Mouse (Mus musculus): ENCODE results near the gene 1700029H14Rik.

The 1700029H14Rik gene

GRCm38 (mm10) chr8:13519503-13519902 lies 42.8 kb downstream of the 1700029H14Rik start:
- POLR2A ChIA-PET: interaction anchor here in 1 of 4 experiments (1.7 kb wide), 1 partner anchor 30 kb away, joined by 3 read pairs; no protein-coding TSS in a partner anchor
- CTCF ChIA-PET: interaction anchor here in 1 of 4 experiments (0.6 kb wide), 1 partner anchor 41 kb away, joined by 3 read pairs; no protein-coding TSS in a partner anchor

GRCm38 (mm10) chr8:13517284-13517781 lies 44.9 kb downstream of the 1700029H14Rik start:
- ChIA-PET CTCF (interaction anchor here in 1 of 4 experiments (1.4 kb wide), 1 partner anchor 11 kb away, joined by 3 read pairs; no protein-coding TSS in a partner anchor), POLR2A (interaction anchor here in 2 of 4 experiments (1.3 to 1.7 kb wide), 2 partner anchors 10 to 31 kb away, joined by 3 to 8 read pairs; no protein-coding TSS in a partner anchor)

GRCm38 (mm10) chr8:13516728-13517127 lies 45.5 kb downstream of the 1700029H14Rik start:
- ChIA-PET CTCF (interaction anchor here in 1 of 4 experiments (0.7 to 1.4 kb wide), 2 partner anchors 12 to 1125 kb away, joined by 3 read pairs; no protein-coding TSS in a partner anchor), POLR2A (interaction anchor here in 2 of 4 experiments (1.0 to 1.7 kb wide), 3 partner anchors 11 to 33 kb away, joined by 3 to 8 read pairs (median 4); no protein-coding TSS in a partner anchor)

GRCm38 (mm10) chr8:13516011-13516442 lies 46.2 kb downstream of the 1700029H14Rik start:
- POLR2A ChIA-PET: interaction anchor here in 2 of 4 experiments (1.0 to 1.7 kb wide), 3 partner anchors 11 to 33 kb away, joined by 3 to 8 read pairs (median 4); no protein-coding TSS in a partner anchor

GRCm38 (mm10) chr8:13513556-13514370 lies 48.5 kb downstream of the 1700029H14Rik start:
- ChIA-PET CTCF (no interaction called here), POLR2A (no interaction called here)

More at GRCm38 (mm10) chr8:13516011-13516442, 46.2 kb downstream of the 1700029H14Rik start:
- CTCF ChIA-PET: interaction anchor here in 1 of 4 experiments (0.7 kb wide), 1 partner anchor 1125 kb away, joined by 3 read pairs; no protein-coding TSS in a partner anchor

GRCm38 (mm10) chr8:13512677-13513076 lies 49.6 kb downstream of the 1700029H14Rik start:
- ChIA-PET POLR2A (no interaction called here), CTCF (interaction anchor here in 1 of 4 experiments (0.5 kb wide), 1 partner anchor 82 kb away, joined by 6 read pairs; no protein-coding TSS in a partner anchor)

DNA sequence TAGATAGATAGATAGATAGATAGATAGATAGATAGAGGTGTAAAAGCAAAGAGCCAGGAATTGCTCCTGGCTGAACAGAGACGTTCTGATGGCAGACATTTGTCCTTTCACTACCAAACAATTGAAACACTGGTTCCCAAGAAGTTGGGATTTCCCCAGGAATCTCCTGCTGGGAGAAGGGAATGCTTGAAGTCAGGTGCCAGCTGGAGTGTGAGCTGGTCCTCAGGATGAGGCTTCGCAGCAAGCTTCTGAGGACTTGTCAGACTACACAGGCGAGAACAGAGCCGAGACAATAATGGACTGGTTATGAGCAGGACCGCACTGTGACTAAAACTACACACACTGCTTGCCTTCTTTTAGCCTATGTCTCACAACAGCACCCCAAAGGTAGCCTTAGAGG lies 50.2 kb downstream of the 1700029H14Rik start:
- CTCF ChIA-PET: no interaction called here
- POLR2A ChIA-PET: no interaction called here

- CTCF ChIA-PET: interaction anchor here in 1 of 4 experiments (0.6 kb wide), 1 partner anchor 72 kb away, joined by 3 read pairs; no protein-coding TSS in a partner anchor
- POLR2A ChIA-PET: interaction anchor here in 1 of 4 experiments (0.5 to 1.5 kb wide), 2 partner anchors 278 to 1738 kb away, joined by 3 read pairs; partner anchors contain the start of gene Upf3a
Measured at GRCm38 (mm10) chr8:13507284-13507937, 54.9 kb downstream of the 1700029H14Rik start.

DNA sequence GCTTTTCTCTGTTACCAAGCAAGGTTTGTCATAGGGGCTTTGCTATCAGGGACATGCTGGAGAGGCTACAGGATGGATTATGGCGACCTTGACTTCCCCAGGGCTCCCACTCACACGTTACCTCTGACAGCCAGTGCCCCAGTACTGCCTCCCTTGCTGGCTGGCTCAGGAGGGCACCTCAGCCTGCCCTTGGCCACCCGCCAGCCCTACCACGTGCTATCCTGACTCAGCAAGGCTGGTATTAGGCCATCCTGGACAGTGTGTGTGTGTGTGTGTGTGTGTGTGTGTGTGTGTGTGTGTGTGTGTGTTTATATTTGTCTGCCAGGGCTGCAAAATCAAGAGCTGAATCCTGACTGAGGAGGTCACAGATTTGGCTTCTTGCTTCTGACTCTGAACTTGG lies 55.4 kb downstream of the 1700029H14Rik start:
- CTCF ChIA-PET: interaction anchor here in 1 of 4 experiments (0.6 kb wide), 1 partner anchor 72 kb away, joined by 3 read pairs; no protein-coding TSS in a partner anchor
- POLR2A ChIA-PET: interaction anchor here in 1 of 4 experiments (0.5 to 1.5 kb wide), 3 partner anchors 41 to 1737 kb away, joined by 3 read pairs; partner anchors contain the start of gene Upf3a

DNA sequence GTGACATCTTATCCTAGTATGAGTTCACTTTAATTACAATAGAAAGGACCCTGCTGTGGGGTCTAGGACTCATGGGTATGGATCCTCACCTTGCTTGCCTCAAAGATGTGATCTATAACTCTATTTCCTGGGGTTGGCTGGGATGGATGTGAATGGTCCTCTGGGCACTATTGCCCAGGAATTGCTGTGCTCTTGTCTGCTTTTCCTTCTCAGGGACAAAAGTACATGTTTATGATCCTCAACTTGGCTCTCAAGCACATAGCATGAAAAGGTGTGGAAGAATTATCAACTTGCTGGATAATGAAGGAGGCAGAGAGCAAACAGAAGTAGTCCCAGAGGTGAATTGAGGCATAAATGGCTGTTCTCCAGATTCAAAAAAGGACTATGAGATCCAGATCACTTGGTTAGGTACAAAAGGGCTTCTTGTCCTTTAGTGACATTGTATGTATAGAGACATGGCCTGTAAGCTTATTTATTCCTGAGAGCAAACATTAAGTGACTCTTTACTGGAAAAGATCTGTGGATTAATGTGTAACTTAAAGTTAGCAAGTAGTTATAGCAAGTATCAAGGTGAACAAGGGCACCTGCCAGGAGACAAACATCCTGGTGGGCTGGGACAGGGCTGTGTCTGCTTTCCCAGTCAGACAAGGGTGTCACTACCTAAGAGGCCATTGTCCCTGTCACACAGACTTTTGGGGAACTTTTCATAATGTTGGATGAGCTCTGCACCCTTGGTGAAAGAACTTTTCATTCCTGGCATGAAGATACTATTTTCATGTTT lies 57.2 kb downstream of the 1700029H14Rik start:
- CTCF ChIA-PET: no interaction called here
- POLR2A ChIA-PET: interaction anchor here in 1 of 4 experiments (1.2 kb wide), 1 partner anchor 26 kb away, joined by 3 read pairs; no protein-coding TSS in a partner anchor

DNA sequence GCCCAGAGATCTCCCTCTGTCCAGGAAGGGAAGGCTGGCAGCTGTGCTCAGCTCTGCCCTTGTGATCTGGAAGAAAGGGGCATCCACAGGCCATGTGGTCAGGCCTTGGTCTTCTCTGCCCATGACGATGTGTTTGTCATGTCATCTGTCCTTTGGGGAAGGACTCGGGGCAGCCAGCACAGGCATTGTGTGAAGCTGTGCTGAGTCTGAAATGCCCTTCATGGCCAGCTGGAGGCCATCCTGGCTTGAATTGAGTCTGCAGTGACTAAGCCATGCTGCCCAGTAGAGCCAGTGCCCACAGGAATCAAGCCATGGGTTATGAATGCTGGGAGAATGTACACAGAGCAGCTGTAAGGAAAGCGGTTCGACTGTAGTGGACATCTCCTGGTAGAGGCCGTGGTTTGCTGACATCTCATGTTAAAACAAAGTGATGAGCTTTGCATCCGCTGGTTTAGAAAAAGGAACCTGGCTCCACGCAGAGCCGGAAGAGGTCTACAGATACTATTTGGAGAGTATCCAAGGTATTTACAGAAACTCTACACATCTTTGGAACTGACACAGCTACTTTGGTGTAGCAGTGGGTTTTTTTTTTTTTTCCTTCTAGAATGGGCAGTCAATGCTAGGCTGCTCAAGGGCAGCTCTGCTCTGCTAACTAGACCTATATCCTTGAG lies 58.2 kb downstream of the 1700029H14Rik start:
- POLR2A ChIA-PET: interaction anchor here in 2 of 4 experiments (0.6 to 1.2 kb wide), 2 partner anchors 10 to 75 kb away, joined by 3 to 4 read pairs; partner anchors contain the start of gene Gas6 (in 1 of the 2)

GRCm38 (mm10) chr8:13501221-13501620 lies 61.0 kb downstream of the 1700029H14Rik start:
- ChIA-PET CTCF (no interaction called here), POLR2A (no interaction called here)

More for the DNA sequence above, 58.2 kb downstream of the 1700029H14Rik start:
- CTCF ChIA-PET: no interaction called here
